In the genomic region with DNA sequence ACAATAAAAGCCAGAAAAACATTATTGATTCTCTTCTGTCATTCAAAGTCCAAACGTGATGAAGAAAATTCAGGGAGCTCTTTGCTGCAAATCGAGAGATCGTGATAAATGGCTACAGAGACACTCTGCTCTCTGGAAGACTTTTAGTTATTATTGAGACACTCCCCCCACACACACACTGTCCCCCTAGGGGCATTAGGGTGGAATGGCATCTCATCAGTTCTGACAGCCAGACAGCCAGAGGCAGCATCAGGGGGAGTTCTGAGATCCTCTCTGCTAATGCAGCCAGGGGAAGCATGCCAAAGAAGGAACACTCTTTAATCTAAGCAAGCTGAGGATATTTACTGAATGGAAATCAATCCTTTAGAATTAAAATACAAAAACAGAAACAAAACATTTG, we compare ENCODE assay signal across 13 mouse cellular contexts. TPM values are rescaled to one million over a fixed set of nuclear protein-coding genes. Genes with fewer than 3 reads are reported as not detected.
DNase-seq lines count a peak whose midpoint lies in the region; ATAC-seq and TF ChIP-seq lines count a peak whose summit lies in the region.
"Had no signal": no experiment of that assay in that cellular context is flagged by ENCODE, and none has a peak within 500 bp of the region (broad histone marks: within the 10 kb centered on the region; RNA-seq: fewer than 3 reads in every experiment).

No protein-coding gene starts in this region.

- TF ChIP-seq POLR2A in lung, adult 2 months (IDR thresholded peaks at IDR 0.05; ENCODE audit: borderline replicate concordance, extremely low read depth, low read depth, low read length): no peak
- TF ChIP-seq POLR2A in brain, embryonic 14.5 days (IDR thresholded peaks at IDR 0.05; ENCODE audit: borderline replicate concordance, extremely low read depth, insufficient read depth, insufficient read length, poor library complexity, severe bottlenecking): no peak
- TF ChIP-seq POLR2A in cerebellum, adult 2 months (IDR thresholded peaks at IDR 0.05; ENCODE audit: borderline replicate concordance, insufficient read depth, low read length): no peak

- peak; percentile 8; the same call in 1 of the 2 replicates for TF ChIP-seq CTCF in lung, adult 2 months (IDR thresholded peaks at IDR 0.05; ENCODE audit: insufficient read depth, low read length)
- peak; percentile 34; the same call in 1 of the 2 replicates for TF ChIP-seq CTCF in brain, embryonic 14.5 days (IDR thresholded peaks at IDR 0.05; ENCODE audit: borderline replicate concordance, extremely low read depth, insufficient read depth, insufficient read length)
- no peak for TF ChIP-seq CTCF in cerebellum, adult 2 months (IDR thresholded peaks at IDR 0.05; ENCODE audit: borderline replicate concordance, insufficient read depth, low read depth, low read length)

- peak; percentile 11 for DNase-seq in embryonic facial prominence, embryonic 11.5 days (ENCODE audit: low spot score)
- DNase-seq in embryonic facial prominence, embryonic 10.5 days (ENCODE audit: low spot score): no peak
- DNase-seq in lung, adult 2 months: no peak
- DNase-seq in lung, postnatal 25 days (ENCODE audit: low spot score): no peak
- peak; percentile 28 for DNase-seq in brain, embryonic 14.5 days (ENCODE audit: low read depth)
- DNase-seq in naive thymus-derived CD4-positive, alpha-beta T cell, adult 2 months (ENCODE audit: low read depth): peak; percentile 6
- DNase-seq in cerebellum, adult 2 months: no peak
- no peak for DNase-seq in urinary bladder, postnatal 10 days (ENCODE audit: low spot score)
- DNase-seq: adrenal gland, postnatal 25 days; kidney, adult 11 months; lung, postnatal 14 days had no signal

- H3K36me3 ChIP-seq in embryonic facial prominence, embryonic 11.5 days (replicated peaks; ENCODE audit: control insufficient read depth, insufficient read depth, low read depth, low read length): no peaks in the 10 kb centered on the region
- no peaks in the 10 kb centered on the region for H3K36me3 ChIP-seq in embryonic facial prominence, embryonic 10.5 days (replicated peaks)
- H3K36me3 ChIP-seq: embryonic facial prominence, embryonic 12.5 days; limb, embryonic 10.5 days had no signal

- no peaks in the 10 kb centered on the region for H3K9me3 ChIP-seq in embryonic facial prominence, embryonic 11.5 days (replicated peaks; ENCODE audit: control insufficient read depth, low read length)
- no peaks in the 10 kb centered on the region for H3K9me3 ChIP-seq in embryonic facial prominence, embryonic 10.5 days
- H3K9me3 ChIP-seq: embryonic facial prominence, embryonic 12.5 days; limb, embryonic 10.5 days had no signal

- no peak overlapping the region for H3K9ac ChIP-seq in embryonic facial prominence, embryonic 11.5 days (replicated peaks; ENCODE audit: low read length)
- H3K9ac ChIP-seq: embryonic facial prominence, embryonic 12.5 days had no signal

- H3K27ac ChIP-seq in embryonic facial prominence, embryonic 11.5 days (replicated peaks; ENCODE audit: low read depth, low read length): no peak overlapping the region
- H3K27ac ChIP-seq in embryonic facial prominence, embryonic 10.5 days (replicated peaks): no peak overlapping the region
- H3K27ac ChIP-seq in cerebellum, adult 2 months (ENCODE audit: insufficient read depth, low read length): no peak overlapping the region
- H3K27ac ChIP-seq: embryonic facial prominence, embryonic 12.5 days; limb, embryonic 10.5 days had no signal

- H3K27me3 ChIP-seq in embryonic facial prominence, embryonic 11.5 days (ENCODE audit: control insufficient read depth, insufficient read depth, low read length): no peaks in the 10 kb centered on the region
- H3K27me3 ChIP-seq in embryonic facial prominence, embryonic 10.5 days (replicated peaks; ENCODE audit: low read depth, poor library complexity, severe bottlenecking): no peaks in the 10 kb centered on the region
- no peaks in the 10 kb centered on the region for H3K27me3 ChIP-seq in cerebellum, adult 2 months (ENCODE audit: control insufficient read depth, insufficient read depth, low read length)
- H3K27me3 ChIP-seq: embryonic facial prominence, embryonic 12.5 days had no signal

- 65% methylated on average over 3 of the region's 3 CpGs for WGBS in embryonic facial prominence, embryonic 11.5 days
- 60% methylated on average over 3 of the region's 3 CpGs for whole genome bisulfite sequencing in embryonic facial prominence, embryonic 10.5 days
- 62% methylated on average over 3 of the region's 3 CpGs for WGBS in lung, adult 2 months
- 60% methylated on average over 3 of the region's 3 CpGs for WGBS in cerebellum, adult 2 months

- ATAC-seq in embryonic facial prominence, embryonic 11.5 days (replicated peaks; ENCODE audit: insufficient number of reproducible peaks, low FRiP score, low TSS enrichment, low read depth): no peak

- H3K4me2 ChIP-seq in embryonic facial prominence, embryonic 11.5 days (ENCODE audit: low read depth, low read length): no peak overlapping the region
- H3K4me2 ChIP-seq: embryonic facial prominence, embryonic 12.5 days had no signal

- H3K4me3 ChIP-seq in embryonic facial prominence, embryonic 11.5 days (ENCODE audit: low read depth, low read length): no peak overlapping the region
- no peak overlapping the region for H3K4me3 ChIP-seq in embryonic facial prominence, embryonic 10.5 days
- no peak overlapping the region for H3K4me3 ChIP-seq in lung, adult 2 months (replicated peaks; ENCODE audit: extremely low read depth, low read depth, low read length)
- no peak overlapping the region for H3K4me3 ChIP-seq in cerebellum, adult 2 months (replicated peaks; ENCODE audit: insufficient read depth, low read depth, low read length)
- H3K4me3 ChIP-seq: embryonic facial prominence, embryonic 12.5 days; limb, embryonic 10.5 days had no signal

- H3K4me1 ChIP-seq in embryonic facial prominence, embryonic 11.5 days (ENCODE audit: control insufficient read depth, insufficient read depth, low read length): no peaks in the 10 kb centered on the region
- no peaks in the 10 kb centered on the region for H3K4me1 ChIP-seq in embryonic facial prominence, embryonic 10.5 days
- H3K4me1 ChIP-seq in lung, adult 2 months (ENCODE audit: control insufficient read depth, insufficient read depth, low read length): no peaks in the 10 kb centered on the region
- H3K4me1 ChIP-seq in cerebellum, adult 2 months (ENCODE audit: control insufficient read depth, insufficient read depth, low read length): no peaks in the 10 kb centered on the region
- H3K4me1 ChIP-seq: embryonic facial prominence, embryonic 12.5 days; limb, embryonic 10.5 days had no signal

RNA-seq across cellular contexts. Expression of gene Calca, which starts 12.6 kb away (rescaled TPM):
- polyA plus RNA-seq in embryonic facial prominence, embryonic 11.5 days (2014; fragmentation: Nextera tagmentation; extraction: Ambion mirVana): 9.7 and 11.7 TPM in 2 replicates
- polyA plus RNA-seq in embryonic facial prominence, embryonic 10.5 days (2016; fragmentation: Nextera tagmentation; extraction: Ambion mirVana): 3.1 and 3.9 TPM in 2 replicates
- polyA plus RNA-seq in lung, adult 2 months (2012; rRNA removed): 1.1 and 4.0 TPM in 2 replicates
- 6.7 and 11.1 TPM in 2 replicates for polyA plus RNA-seq in brain, embryonic 14.5 days (2012; rRNA removed)
- 23.0 and 27.1 TPM in 2 replicates for polyA plus RNA-seq in cerebellum, adult 2 months (2012; rRNA removed)
- polyA plus RNA-seq: limb, embryonic 10.5 days had no signal

Comparison
In these comparisons a context has a peak if more than half of its experiments do, and no peak if none do; other contexts are left out.
1. DNase-seq: peak in embryonic facial prominence, embryonic 11.5 days (single experiment), brain, embryonic 14.5 days (single experiment) and naive thymus-derived CD4-positive, alpha-beta T cell, adult 2 months (single experiment); none in embryonic facial prominence, embryonic 10.5 days (single experiment), lung, adult 2 months (single experiment), lung, postnatal 25 days (single experiment), cerebellum, adult 2 months (0 of 2) and urinary bladder, postnatal 10 days (single experiment).